Mouse (Mus musculus) liver, embryonic 14.5 days (tissue): Measurements from ENCODE around the gene Crispld2. TPM values are rescaled to one million over a fixed set of nuclear protein-coding genes. Genes with fewer than 3 reads are reported as not detected.

Experiments used
- ATAC-seq: fragments of 200-750 bp; cut with Nextera tagmentation; 2 replicates; pipeline ENCODE4 v1.8.0; 2017; ENCODE audit warnings: moderate number of reproducible peaks, mild to moderate bottlenecking, moderate library complexity; ENCODE audit not compliant: insufficient read depth
- DNase-seq, 3 experiments: peaks; one replicate each; pipeline ENCODE4 v3.0.0-alpha.2; 2012 to 2013; ENCODE audit warnings: low read depth in 3 of 3, low spot score in 3 of 3
- H3K27ac ChIP-seq: fragments of 300-500 bp; sonication (generic); 2 replicates; pipeline ENCODE4 v1.5.1; 2014; ENCODE audit warnings: moderate library complexity, mild to moderate bottlenecking, control low read depth, inconsistent platforms
- H3K27me3 ChIP-seq: fragments of 300-500 bp; sonication (generic); 2 replicates; pipeline ENCODE4 v1.6.1; 2014; ENCODE audit warnings: mild to moderate bottlenecking, low read length, moderate library complexity; ENCODE audit not compliant: control insufficient read depth, insufficient read depth
- H3K36me3 ChIP-seq: fragments of 300-500 bp; sonication (generic); replicated peaks from 2 replicates; pipeline ENCODE4 v1.6.1; 2014; ENCODE audit warnings: low read depth; ENCODE audit not compliant: control insufficient read depth, insufficient read depth
- H3K4me1 ChIP-seq, 2 experiments: fragments of 200-500 bp in 1 of 2; fragments of 300-500 bp in 1 of 2; sonication (generic) in 1 of 2; replicated peaks; 2 replicates each; pipeline ENCODE4 v1.6.1; 2012 to 2014; ENCODE audit warnings: antibody characterized with exemption in 1 of 2, inconsistent platforms in 1 of 2, low read length in 1 of 2; ENCODE audit not compliant: control insufficient read depth in 2 of 2, insufficient read depth in 2 of 2
- H3K4me2 ChIP-seq: fragments of 300-500 bp; sonication (generic); 2 replicates; pipeline ENCODE4 v1.6.1; 2014; ENCODE audit warnings: low read depth, mild to moderate bottlenecking, control low read depth, moderate library complexity
- H3K4me3 ChIP-seq, 2 experiments: fragments of 200-500 bp in 1 of 2; fragments of 300-500 bp in 1 of 2; sonication (generic) in 1 of 2; 2 replicates each; pipeline ENCODE4 v1.5.1; 2012 to 2014; ENCODE audit warnings: low read depth in 2 of 2, low read length in 2 of 2, mild to moderate bottlenecking in 2 of 2, control low read depth in 1 of 2, inconsistent platforms in 1 of 2, moderate library complexity in 1 of 2; ENCODE audit not compliant: insufficient read depth in 1 of 2
- H3K9ac ChIP-seq: fragments of 300-500 bp; sonication (generic); replicated peaks from 2 replicates; pipeline ENCODE4 v1.6.1; 2014; ENCODE audit warnings: mild to moderate bottlenecking, control low read depth, moderate library complexity
- H3K9me3 ChIP-seq: fragments of 300-500 bp; sonication (generic); 2 replicates; pipeline ENCODE4 v1.6.1; 2016; ENCODE audit warnings: low read length, mixed read lengths; ENCODE audit not compliant: control insufficient read depth
- CTCF ChIP-seq: IDR thresholded peaks from 2 replicates; pipeline ENCODE4 v1.5.1; 2016; ENCODE audit warnings: antibody characterized with exemption, low read depth, control low read depth
- EP300 ChIP-seq: IDR thresholded peaks from 2 replicates; pipeline ENCODE4 v1.6.1; 2016; ENCODE audit warnings: antibody characterized with exemption, low read depth
- WGBS: fragments of 180-500 bp; shearing (Covaris S2); extraction: QIAGEN DNeasy Blood & Tissue Kit; methylation state at CpG from one replicate; pipeline ENCODE4 v1.1.7; 2014; ENCODE audit not compliant: insufficient replicate concordance; 5-methylcytosine and 5-hydroxymethylcytosine counted together
- polyA plus RNA-seq, 2 experiments: library from polyadenylated mRNA; depleted of rRNA in 1 of 2; stranded (reverse) in 1 of 2; unstranded in 1 of 2; fragments of >200 nt; fragmentation: Nextera tagmentation in 1 of 2; extraction: Ambion mirVana in 1 of 2; gene quantifications; 2 replicates each; pipeline versions ENCODE4 v1.2.1 to v1.2.3; 2012 to 2014

Gene Crispld2
- polyA plus RNA-seq, 2 experiments = 0.30 to 0.47 TPM

DNA sequence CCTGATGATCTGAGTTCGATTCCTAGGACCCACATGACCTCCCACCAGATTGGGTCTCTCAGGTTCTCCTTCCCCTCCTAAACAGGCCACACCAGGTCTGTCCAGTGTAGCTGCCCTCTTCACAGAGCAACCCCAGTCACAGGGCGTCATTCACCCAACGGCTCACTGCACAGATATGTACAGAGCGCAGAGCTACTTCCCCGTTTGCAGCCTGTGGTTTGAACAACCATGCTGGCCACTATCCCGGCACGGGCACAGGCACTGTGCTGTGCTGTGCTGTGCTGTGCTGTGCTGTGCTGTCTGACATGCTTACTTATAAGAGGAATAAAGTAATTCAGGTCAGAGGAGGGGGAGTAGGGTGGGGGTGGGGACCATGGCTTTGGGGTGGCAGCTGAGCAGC, 24.2 kb downstream of the Crispld2 start:
- no peak for DNase-seq
- Histone ChIP-seq H3K9ac (no peak overlapping the region), H3K27ac (no peak overlapping the region), H3K4me3 (no peak overlapping the region), H3K4me1 (0 out of 4 replicates have a peak, but pooled peaks cover 0 to 2% of the 10 kb centered on the region in 2 experiments), H3K4me2 (no peak overlapping the region), H3K27me3 (no peaks in the 10 kb centered on the region), H3K9me3 (no peaks in the 10 kb centered on the region), H3K36me3 (no peaks in the 10 kb centered on the region)
- ATAC-seq = no peak
- TF ChIP-seq EP300 (no peak), CTCF (no peak)
- WGBS = 18% methylated on average over 7 of the region's 7 CpGs

DNA sequence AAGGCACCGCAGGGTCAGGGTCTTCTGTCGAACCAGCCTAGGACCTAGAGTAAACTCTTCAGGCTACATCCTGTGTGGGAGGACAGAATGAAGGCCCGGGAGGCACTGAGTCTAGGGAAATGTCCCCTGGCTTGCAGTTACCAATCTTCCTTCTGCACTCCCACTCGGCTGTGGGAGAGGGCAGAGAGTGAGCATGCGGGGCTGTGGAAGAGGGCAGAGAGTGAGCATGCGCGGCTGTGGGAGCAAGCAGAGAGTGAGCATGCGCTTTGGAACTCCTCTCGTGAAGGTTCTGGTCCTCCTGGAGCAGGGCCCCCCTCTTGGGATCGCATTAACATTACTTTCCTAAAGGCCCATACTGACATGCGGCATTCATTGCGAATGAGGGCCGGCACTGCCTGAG, 25.1 kb downstream of the Crispld2 start:
- Histone ChIP-seq H3K9me3 (no peaks in the 10 kb centered on the region), H3K4me3 (no peak overlapping the region), H3K36me3 (no peaks in the 10 kb centered on the region), H3K4me2 (no peak overlapping the region), H3K4me1 (0 out of 4 replicates have a peak, but pooled peaks cover 0 to 2% of the 10 kb centered on the region in 2 experiments), H3K9ac (no peak overlapping the region), H3K27me3 (no peaks in the 10 kb centered on the region), H3K27ac (no peak overlapping the region)
- 77% methylated on average over 13 of the region's 13 CpGs for WGBS
- TF ChIP-seq CTCF = no peak
- TF ChIP-seq EP300 = no peak
- DNase-seq (no peak), ATAC-seq (no peak)

DNA sequence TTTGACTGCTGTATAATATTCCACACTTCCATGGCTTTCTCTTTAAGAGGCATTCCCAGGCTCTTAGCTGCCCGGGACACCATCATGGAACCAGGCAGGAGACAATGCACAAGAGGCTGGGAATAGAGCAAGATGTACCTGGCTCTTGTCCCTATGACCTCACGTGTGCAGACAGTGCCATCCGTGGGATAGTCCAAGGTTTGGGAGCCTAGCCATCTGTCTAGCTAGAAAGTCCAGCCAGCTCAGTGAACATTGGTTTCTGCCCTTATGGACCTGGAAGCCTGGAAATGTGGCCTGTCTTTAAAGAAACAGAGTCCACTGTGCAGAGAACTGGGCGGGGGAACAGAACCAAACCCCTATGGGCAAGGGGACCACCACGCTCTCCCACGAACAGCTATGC, 25.5 kb downstream of the Crispld2 start:
- no peak for DNase-seq
- Histone ChIP-seq H3K27me3 (no peaks in the 10 kb centered on the region), H3K9me3 (no peaks in the 10 kb centered on the region), H3K27ac (no peak overlapping the region), H3K4me2 (no peak overlapping the region), H3K4me1 (0 out of 4 replicates have a peak, but pooled peaks cover 0 to 2% of the 10 kb centered on the region in 2 experiments), H3K36me3 (no peaks in the 10 kb centered on the region), H3K9ac (no peak overlapping the region), H3K4me3 (no peak overlapping the region)
- TF ChIP-seq CTCF (no peak), EP300 (no peak)
- ATAC-seq = no peak
- 79% methylated on average over 6 of the region's 6 CpGs for WGBS

DNA sequence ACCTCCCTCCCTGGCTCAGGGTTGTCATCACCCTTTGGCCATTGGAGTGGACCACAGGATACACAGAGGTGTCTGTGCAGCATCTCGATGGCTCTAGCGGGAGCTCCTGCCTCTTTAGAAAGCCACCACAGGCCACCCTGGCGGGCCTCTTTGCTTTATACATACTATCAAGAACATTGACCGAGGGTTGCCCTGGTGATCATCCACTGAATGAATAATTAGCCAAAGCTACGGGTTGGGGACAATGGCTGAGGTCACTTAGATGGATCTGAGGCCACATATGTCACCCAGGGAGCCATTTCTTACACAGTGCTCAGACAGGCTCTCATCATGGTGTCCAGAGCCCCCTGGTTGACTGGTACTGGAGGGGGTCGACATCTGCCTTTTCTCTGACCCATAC, 26.1 kb downstream of the Crispld2 start:
- Histone ChIP-seq H3K9ac (no peak overlapping the region), H3K4me1 (0 out of 4 replicates have a peak, but pooled peaks cover 0 to 2% of the 10 kb centered on the region in 2 experiments), H3K9me3 (no peaks in the 10 kb centered on the region), H3K4me2 (no peak overlapping the region), H3K27me3 (no peaks in the 10 kb centered on the region), H3K27ac (no peak overlapping the region), H3K4me3 (no peak overlapping the region), H3K36me3 (no peaks in the 10 kb centered on the region)
- 61% methylated on average over 6 of the region's 6 CpGs for WGBS
- TF ChIP-seq CTCF = no peak
- TF ChIP-seq EP300 = no peak
- DNase-seq (no peak), ATAC-seq (no peak)

DNA sequence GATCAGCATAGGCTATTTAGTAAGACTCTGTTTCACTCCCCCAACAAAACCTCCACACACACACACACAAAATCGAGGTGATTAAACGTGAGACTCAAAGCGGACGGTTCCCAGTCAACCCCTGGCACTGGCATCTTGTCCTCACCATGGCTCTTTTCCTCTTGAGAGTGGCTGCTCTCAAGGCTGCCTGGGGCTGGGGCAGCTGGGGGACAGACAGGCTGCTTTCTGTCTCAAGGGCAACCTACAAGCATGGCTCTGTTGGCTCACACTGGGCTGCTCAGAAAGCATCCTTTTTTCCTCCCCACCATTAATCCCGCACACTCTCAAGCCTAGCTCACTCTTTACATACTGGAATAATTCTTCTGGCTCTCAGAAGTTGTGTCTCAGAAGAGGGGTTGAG, 27.1 kb downstream of the Crispld2 start:
- H3K9ac ChIP-seq = no peak overlapping the region
- H3K27me3 ChIP-seq = no peaks in the 10 kb centered on the region
- no peak for ATAC-seq
- H3K4me2 ChIP-seq = no peak overlapping the region
- no peak for TF ChIP-seq EP300
- TF ChIP-seq CTCF = no peak
- H3K36me3 ChIP-seq = no peaks in the 10 kb centered on the region
- no peak overlapping the region for H3K4me3 ChIP-seq
- 0 out of 4 replicates have a peak, but pooled peaks cover 0 to 2% of the 10 kb centered on the region in 2 experiments for H3K4me1 ChIP-seq
- no peak overlapping the region for H3K27ac ChIP-seq
- 61% methylated on average over 5 of the region's 5 CpGs for WGBS
- no peaks in the 10 kb centered on the region for H3K9me3 ChIP-seq
- DNase-seq = no peak
